Mouse (Mus musculus): ENCODE results near the gene Dusp16.

The Dusp16 gene

GRCm38 (mm10) chr6:134792141-134793045 lies at the start of gene Dusp16:
Gene Dusp16, minus strand, starts transcription at chr6:134792625.
- DNase-seq (ENCODE audit: low read depth, low spot score): peak; percentile 94

- DNase-seq (ENCODE audit: low read depth, low spot score): no peak
These were observed 47.9 kb upstream of the Dusp16 start for GRCm38 (mm10) chr6:134840346-134840745.

GRCm38 (mm10) chr6:134838111-134838510 lies 45.7 kb upstream of the Dusp16 start:
- DNase-seq (ENCODE audit: low read depth, low spot score): no peak

GRCm38 (mm10) chr6:134834585-134835251 lies 42.3 kb upstream of the Dusp16 start:
- peak; percentile 55 for DNase-seq (ENCODE audit: low read depth, low spot score)

- DNase-seq (ENCODE audit: low read depth, low spot score): no peak
These were observed 38.4 kb upstream of the Dusp16 start for GRCm38 (mm10) chr6:134830776-134831175.

- peak; percentile 99 for DNase-seq (ENCODE audit: low read depth, low spot score)
These were observed 37.6 kb upstream of the Dusp16 start, which contains the start of gene Crebl2 for GRCm38 (mm10) chr6:134829786-134830700. Gene Crebl2, plus strand, starts transcription at chr6:134830154.

- DNase-seq (ENCODE audit: low read depth, low spot score): peak; percentile 43
These were observed 30.4 kb upstream of the Dusp16 start for GRCm38 (mm10) chr6:134822844-134823243.

GRCm38 (mm10) chr6:134820411-134820810 lies 28.0 kb upstream of the Dusp16 start:
- DNase-seq (ENCODE audit: low read depth, low spot score): no peak

GRCm38 (mm10) chr6:134819741-134820140 lies 27.3 kb upstream of the Dusp16 start:
- DNase-seq (ENCODE audit: low read depth, low spot score): no peak

GRCm38 (mm10) chr6:134817051-134817928 lies 24.9 kb upstream of the Dusp16 start:
- DNase-seq (ENCODE audit: low read depth, low spot score): no peak

- DNase-seq (ENCODE audit: low read depth, low spot score): no peak
These were observed 20.6 kb upstream of the Dusp16 start for GRCm38 (mm10) chr6:134813066-134813465.

GRCm38 (mm10) chr6:134807794-134808193 lies 15.4 kb upstream of the Dusp16 start:
- DNase-seq (ENCODE audit: low read depth, low spot score): no peak

- DNase-seq (ENCODE audit: low read depth, low spot score): no peak
These were observed 14.7 kb upstream of the Dusp16 start for GRCm38 (mm10) chr6:134807091-134807490.

GRCm38 (mm10) chr6:134806130-134806529 lies 13.7 kb upstream of the Dusp16 start:
- DNase-seq (ENCODE audit: low read depth, low spot score): no peak

GRCm38 (mm10) chr6:134804736-134805277 lies 12.4 kb upstream of the Dusp16 start:
- DNase-seq (ENCODE audit: low read depth, low spot score): no peak

- DNase-seq (ENCODE audit: low read depth, low spot score): peak; percentile 75
These were observed 10.2 kb upstream of the Dusp16 start for GRCm38 (mm10) chr6:134802641-134803043.

GRCm38 (mm10) chr6:134801483-134801882 lies 9.1 kb upstream of the Dusp16 start:
- DNase-seq (ENCODE audit: low read depth, low spot score): no peak

GRCm38 (mm10) chr6:134796297-134796696 lies 3.9 kb upstream of the Dusp16 start:
- DNase-seq (ENCODE audit: low read depth, low spot score): no peak

- DNase-seq (ENCODE audit: low read depth, low spot score): peak; percentile 89
These were observed 1.6 kb upstream of the Dusp16 start for GRCm38 (mm10) chr6:134793911-134794520.

All from A20 (cell line).